Mouse (Mus musculus) liver, adult 2 months (tissue): Measurements from ENCODE around the gene Rho. TPM values are rescaled to one million over a fixed set of nuclear protein-coding genes. Genes with fewer than 3 reads are reported as not detected.

Experiments
- DNase-seq: peaks from one replicate; pipeline ENCODE4 v3.0.0-alpha.2; 2011; ENCODE audit warnings: low read depth, low spot score; ENCODE audit errors: extremely low read depth
- H3K27ac ChIP-seq: fragments of 200-500 bp; replicated peaks from 2 replicates; pipeline ENCODE4 v1.5.1; 2012; ENCODE audit warnings: low read depth, mild to moderate bottlenecking, control low read depth, inconsistent platforms, low read length; ENCODE audit not compliant: insufficient read depth
- H3K27me3 ChIP-seq: fragments of 200-500 bp; 2 replicates; pipeline ENCODE4 v1.6.1; 2012; ENCODE audit warnings: mild to moderate bottlenecking, moderate library complexity, low read length, inconsistent platforms; ENCODE audit not compliant: control insufficient read depth, insufficient read depth
- H3K36me3 ChIP-seq: fragments of 200-500 bp; 2 replicates; pipeline ENCODE4 v1.6.1; 2012; ENCODE audit warnings: low read length, inconsistent platforms; ENCODE audit not compliant: control insufficient read depth, insufficient read depth
- H3K4me1 ChIP-seq: fragments of 200-500 bp; 2 replicates; pipeline ENCODE4 v1.6.1; 2011; ENCODE audit warnings: low read length; ENCODE audit not compliant: control insufficient read depth, insufficient read depth
- H3K4me3 ChIP-seq: fragments of 200-500 bp; 2 replicates; pipeline ENCODE4 v1.5.1; 2011; ENCODE audit warnings: low read depth, mild to moderate bottlenecking, control low read depth, low read length, moderate library complexity; ENCODE audit not compliant: insufficient read depth
- H3K79me2 ChIP-seq: fragments of 200-500 bp; 2 replicates; pipeline ENCODE4 v1.6.1; 2012; ENCODE audit warnings: inconsistent platforms, mild to moderate bottlenecking, low read length, moderate library complexity; ENCODE audit not compliant: control insufficient read depth, insufficient read depth
- H3K9ac ChIP-seq: fragments of 200-500 bp; 2 replicates; pipeline ENCODE4 v1.6.1; 2012; ENCODE audit warnings: low read depth, mild to moderate bottlenecking, control low read depth, inconsistent platforms, low read length
- CTCF ChIP-seq: fragments of 200-500 bp; IDR thresholded peaks from 2 replicates; pipeline ENCODE4 v1.5.1; 2011; ENCODE audit warnings: low read depth, low read length, control low read depth
- POLR2A ChIP-seq: fragments of 200-500 bp; IDR thresholded peaks from 2 replicates; pipeline ENCODE4 v1.6.1; 2011; ENCODE audit warnings: low read length, control low read depth; ENCODE audit not compliant: insufficient read depth; ENCODE audit errors: extremely low read depth
- WGBS: fragments of 180-500 bp; shearing (Covaris S2); methylation state at CpG from one replicate; pipeline ENCODE4 v1.1.7; 2018; 5-methylcytosine and 5-hydroxymethylcytosine counted together
- polyA plus RNA-seq: library from polyadenylated mRNA; depleted of rRNA; stranded (reverse); fragments of >200 nt; gene quantifications from 2 replicates; pipeline ENCODE4 v1.2.3, GENCODE M21; 2012
- total RNA-seq: library from RNA; depleted of rRNA; stranded (reverse); fragments of >200 nt; gene quantifications from 2 replicates; pipeline ENCODE4 v1.2.3, GENCODE M21; 2014

Rho gene
- total and polyA plus RNA-seq, 2 experiments, result 0.04 TPM; not detected in 1

- Histone ChIP-seq H3K27me3 (no peaks in the 10 kb centered on the region), H3K79me2 (no peaks in the 10 kb centered on the region), H3K36me3 (no peaks in the 10 kb centered on the region), H3K9ac (no peak overlapping the region), H3K4me3 (no peak overlapping the region), H3K4me1 (peaks cover 4% of the 10 kb centered on the region; the same call in 1 of the 2 replicates), H3K27ac (peak overlapping the region; percentile 24; the same call in 1 of the 2 replicates)
- DNase-seq, result peak; percentile 23
- 69% methylated on average over 13 of the region's 13 CpGs for WGBS
- TF ChIP-seq POLR2A (no peak), CTCF (no peak)
Observed at GRCm38 (mm10) chr6:115971273-115972060, 39.9 kb downstream of the Rho start.

- Histone ChIP-seq H3K27ac (no peak overlapping the region), H3K27me3 (no peaks in the 10 kb centered on the region), H3K36me3 (no peaks in the 10 kb centered on the region), H3K4me3 (no peak overlapping the region), H3K79me2 (no peaks in the 10 kb centered on the region), H3K4me1 (peaks cover 4% of the 10 kb centered on the region; the same call in 1 of the 2 replicates), H3K9ac (no peak overlapping the region)
- WGBS, result 79% methylated on average over 7 of the region's 7 CpGs
- TF ChIP-seq POLR2A (no peak), CTCF (no peak)
- no peak for DNase-seq
Observed at GRCm38 (mm10) chr6:115972083-115972764, 40.7 kb downstream of the Rho start.

- 76% methylated on average over 15 of the region's 15 CpGs for WGBS
- Histone ChIP-seq H3K36me3 (no peaks in the 10 kb centered on the region), H3K9ac (no peak overlapping the region), H3K4me1 (peaks cover 4% of the 10 kb centered on the region; the same call in 1 of the 2 replicates), H3K4me3 (no peak overlapping the region), H3K27ac (0 out of 2 replicates have a peak overlapping the region, but pooled peaks have one; percentile 3), H3K79me2 (no peaks in the 10 kb centered on the region), H3K27me3 (no peaks in the 10 kb centered on the region)
- TF ChIP-seq CTCF (no peak), POLR2A (no peak)
- DNase-seq, result no peak
Observed at GRCm38 (mm10) chr6:115973139-115973875, 41.8 kb downstream of the Rho start.

GRCm38 (mm10) chr6:115973881-115974662 is 42.5 kb downstream of the Rho start:
- H3K79me2 ChIP-seq, result no peaks in the 10 kb centered on the region
- H3K4me1 ChIP-seq, result peaks cover 4% of the 10 kb centered on the region; the same call in 1 of the 2 replicates
- H3K27me3 ChIP-seq, result no peaks in the 10 kb centered on the region
- WGBS, result 79% methylated on average over 16 of the region's 16 CpGs
- no peak overlapping the region for H3K4me3 ChIP-seq
- H3K9ac ChIP-seq, result no peak overlapping the region
- TF ChIP-seq POLR2A (no peak), CTCF (no peak)
- no peaks in the 10 kb centered on the region for H3K36me3 ChIP-seq
- H3K27ac ChIP-seq, result no peak overlapping the region
- no peak for DNase-seq

- no peak overlapping the region for H3K9ac ChIP-seq
- no peaks in the 10 kb centered on the region for H3K27me3 ChIP-seq
- DNase-seq, result no peak
- peaks cover 4% of the 10 kb centered on the region; the same call in 1 of the 2 replicates for H3K4me1 ChIP-seq
- no peak overlapping the region for H3K4me3 ChIP-seq
- H3K79me2 ChIP-seq, result no peaks in the 10 kb centered on the region
- TF ChIP-seq POLR2A (no peak), CTCF (no peak)
- H3K36me3 ChIP-seq, result no peaks in the 10 kb centered on the region
- WGBS, result 85% methylated on average over 8 of the region's 8 CpGs
- no peak overlapping the region for H3K27ac ChIP-seq
Observed at GRCm38 (mm10) chr6:115975606-115976005, 44.1 kb downstream of the Rho start.
